In genomic region chr10:63377468-63377867, GRCm38 (mm10) we compare ENCODE assay signal across 9 mouse cellular contexts. TPM values are rescaled to one million over a fixed set of nuclear protein-coding genes. Genes with fewer than 3 reads are reported as not detected.
A peak's percentile ranks its signal among the peaks of the same experiment; 100 is the strongest.
DNase-seq lines count a peak whose midpoint lies in the region; ATAC-seq lines count a peak whose summit lies in the region.
"Had no signal": no experiment of that assay in that cellular context is flagged by ENCODE, and none has a peak within 500 bp of the region (broad histone marks: within the 10 kb centered on the region; RNA-seq: fewer than 3 reads in every experiment).

No protein-coding gene starts in this region.

- intact Hi-C loops in heart, postnatal 36 days (cut with DNase I), result loop anchor here (2.0 kb wide), 1 partner anchor 223 kb away; no protein-coding TSS in a partner anchor

- no peak overlapping the region for H3K4me3 ChIP-seq in midbrain, embryonic 11.5 days (ENCODE audit: low read depth, low read length)

- DNase-seq in gastrocnemius, adult 18-20 months (ENCODE audit: low spot score), result peak; percentile 62
- DNase-seq in gastrocnemius, postnatal 25 days, result no peak
- peak; percentile 55 for DNase-seq in adrenal gland, adult 2 months
- peak; percentile 76 for DNase-seq in embryo, embryonic 11 days
- peak; percentile 56 to 59 for DNase-seq in heart, postnatal 36 days
- DNase-seq in left cerebral cortex, adult 8-10 months (ENCODE audit: low spot score in 2 of 2), result peak; percentile 30 to 40
- peak; percentile 95 for DNase-seq in midbrain, embryonic 11.5 days (ENCODE audit: low spot score, missing footprints)
- peak; percentile 46 for DNase-seq in right cerebral cortex, postnatal 4 days

- peak; percentile 28 for ATAC-seq in midbrain, embryonic 11.5 days (ENCODE audit: low FRiP score)

- H3K4me1 ChIP-seq in midbrain, embryonic 11.5 days (ENCODE audit: control insufficient read depth, insufficient read depth, low read length), result peaks cover 5% of the 10 kb centered on the region; the same call in 1 of the 2 replicates

- H3K9ac ChIP-seq in midbrain, embryonic 11.5 days (ENCODE audit: low read length), result no peak overlapping the region

- H3K27me3 ChIP-seq in midbrain, embryonic 11.5 days (ENCODE audit: control insufficient read depth, insufficient read depth, low read length), result no peaks in the 10 kb centered on the region; the same call in 1 of the 2 replicates

- no peaks in the 10 kb centered on the region for H3K36me3 ChIP-seq in midbrain, embryonic 11.5 days (ENCODE audit: control insufficient read depth, insufficient read depth, low read length)

- no peak overlapping the region for H3K4me2 ChIP-seq in midbrain, embryonic 11.5 days

- no peaks in the 10 kb centered on the region for H3K9me3 ChIP-seq in midbrain, embryonic 11.5 days (ENCODE audit: control insufficient read depth, low read length)

- H3K27ac ChIP-seq in midbrain, embryonic 11.5 days (ENCODE audit: low read depth, low read length), result no peak overlapping the region
- H3K27ac ChIP-seq: macrophage had no signal

- 21% methylated on average over 9 of the region's 9 CpGs for WGBS in midbrain, embryonic 11.5 days

RNA-seq across cellular contexts. Expression of gene Sirt1, which starts 4.0 kb away (rescaled TPM):
- 1 to 10 TPM; 6.8 to 8.1 TPM for total RNA-seq in gastrocnemius, adult 18-20 months (2021)
- 1 to 10 TPM; 5.4 to 6.8 TPM for total RNA-seq in gastrocnemius, postnatal 25 days (2021)
- 10 to 100 TPM; 13.9 to 17.4 TPM for total RNA-seq in adrenal gland, adult 2 months (2021)
- polyA plus RNA-seq in adrenal gland, adult 2 months (2012; rRNA removed), result 1.2 and 1.4 TPM in 2 replicates
- 10 to 100 TPM; 11.8 to 12.7 TPM for total RNA-seq in heart, postnatal 36 days (2021)
- 10 to 100 TPM; 14.2 to 16.5 (median 14.7) TPM for total RNA-seq in left cerebral cortex, adult 8-10 months (2022)
- polyA plus RNA-seq in midbrain, embryonic 11.5 days (2014; fragmentation: Nextera tagmentation; extraction: Ambion mirVana), result 9.8 and 10.0 TPM in 2 replicates

RNA-seq across cellular contexts. Expression of gene Dnajc12, which starts 4.8 kb away (rescaled TPM):
- 10 to 100 TPM; 21.7 to 25.1 TPM for total RNA-seq in gastrocnemius, adult 18-20 months (2021)
- 10 to 100 TPM; 14.4 to 15.6 TPM for total RNA-seq in gastrocnemius, postnatal 25 days (2021)
- 10 to 100 TPM; 13.0 to 19.2 TPM for total RNA-seq in adrenal gland, adult 2 months (2021)
- 0.57 and 0.68 TPM in 2 replicates for polyA plus RNA-seq in adrenal gland, adult 2 months (2012; rRNA removed)
- total RNA-seq in heart, postnatal 36 days (2021), result 10 to 100 TPM in 1 of 2 experiments, 1 to 10 TPM in 1; 9.7 to 10.8 TPM
- total RNA-seq in left cerebral cortex, adult 8-10 months (2022), result 10 to 100 TPM; 25.0 to 33.4 (median 27.9) TPM
- 18.6 and 20.2 TPM in 2 replicates for polyA plus RNA-seq in midbrain, embryonic 11.5 days (2014; fragmentation: Nextera tagmentation; extraction: Ambion mirVana)

RNA-seq across cellular contexts. Expression of gene Gm7075, which starts 44.1 kb away (rescaled TPM):
- not detected for total RNA-seq in gastrocnemius, adult 18-20 months (2021)
- total RNA-seq in gastrocnemius, postnatal 25 days (2021), result not detected
- not detected for total RNA-seq in adrenal gland, adult 2 months (2021)
- polyA plus RNA-seq in adrenal gland, adult 2 months (2012; rRNA removed), result not detected in 2 replicates
- total RNA-seq in heart, postnatal 36 days (2021), result not detected
- not detected for total RNA-seq in left cerebral cortex, adult 8-10 months (2022)
- polyA plus RNA-seq in midbrain, embryonic 11.5 days (2014; fragmentation: Nextera tagmentation; extraction: Ambion mirVana), result not detected in 2 replicates
- polyA plus RNA-seq: macrophage had no signal

RNA-seq across cellular contexts. Expression of gene Ctnna3, which starts 52.4 kb away (rescaled TPM):
- 10 to 100 TPM; 22.0 to 26.9 TPM for total RNA-seq in gastrocnemius, adult 18-20 months (2021)
- total RNA-seq in gastrocnemius, postnatal 25 days (2021), result 10 to 100 TPM; 11.0 to 15.8 TPM
- under 1 TPM; 0.37 to 0.83 TPM for total RNA-seq in adrenal gland, adult 2 months (2021)
- polyA plus RNA-seq in adrenal gland, adult 2 months (2012; rRNA removed), result 0.06 TPM in 1 of 2 replicates, not detected in the other
- 10 to 100 TPM; 52.9 to 58.5 TPM for total RNA-seq in heart, postnatal 36 days (2021)
- 1 to 10 TPM; 3.2 to 4.6 (median 4.0) TPM for total RNA-seq in left cerebral cortex, adult 8-10 months (2022)
- 0.06 TPM in 1 of 2 replicates, not detected in the other for polyA plus RNA-seq in midbrain, embryonic 11.5 days (2014; fragmentation: Nextera tagmentation; extraction: Ambion mirVana)
- polyA plus RNA-seq: macrophage had no signal
